Mouse (Mus musculus): ENCODE measurements at regions not wholly inside any gene's neighbourhood (a gene's known extent, or its start where the extent isn't known, plus 50 kb on each side); places are given as distances from the start of the nearest gene placed in this dataset.
A peak's percentile ranks its signal among the peaks of the same experiment; 100 is the strongest.

GRCm38 (mm10) chr16:90629121-90629930 lies 97.9 kb downstream of the Mis18a start:
- ATAC-seq (ENCODE audit: insufficient number of reproducible peaks, insufficient read depth, low FRiP score, low TSS enrichment) = peak; percentile 82
- Histone ChIP-seq H3K4me2 (replicated peaks) (peak overlapping the region; percentile 26), H3K9ac (0 out of 2 replicates have a peak overlapping the region, but pooled peaks have one; percentile 27), H3K9me3 (no peaks in the 10 kb centered on the region), H3K4me3 (no peak overlapping the region), H3K27me3 (no peaks in the 10 kb centered on the region), H3K36me3 (no peaks in the 10 kb centered on the region), H3K4me1 (peaks cover 40% of the 10 kb centered on the region), H3K27ac (peak overlapping the region; percentile 97)
- WGBS = 19% methylated on average over 19 of the region's 19 CpGs

- Histone ChIP-seq H3K27me3 (no peaks in the 10 kb centered on the region), H3K36me3 (no peaks in the 10 kb centered on the region), H3K27ac (peak overlapping the region; percentile 97), H3K9me3 (no peaks in the 10 kb centered on the region), H3K9ac (0 out of 2 replicates have a peak overlapping the region, but pooled peaks have one; percentile 27), H3K4me3 (no peak overlapping the region), H3K4me1 (peaks cover 47% of the 10 kb centered on the region), H3K4me2 (replicated peaks) (no peak overlapping the region)
- ATAC-seq (ENCODE audit: insufficient number of reproducible peaks, insufficient read depth, low FRiP score, low TSS enrichment) = no peak; the same call in 1 of the 2 replicates
- 35% methylated on average over 13 of the region's 13 CpGs for WGBS
Measured at GRCm38 (mm10) chr16:90628605-90629120, 98.5 kb downstream of the Mis18a start.

- ATAC-seq (ENCODE audit: insufficient number of reproducible peaks, insufficient read depth, low FRiP score, low TSS enrichment) = no peak
- Histone ChIP-seq H3K9ac (no peak overlapping the region), H3K4me2 (replicated peaks) (no peak overlapping the region), H3K4me1 (peaks cover 68% of the 10 kb centered on the region), H3K9me3 (no peaks in the 10 kb centered on the region), H3K36me3 (no peaks in the 10 kb centered on the region), H3K4me3 (no peak overlapping the region), H3K27ac (peak overlapping the region; percentile 69; the same call in 1 of the 2 replicates), H3K27me3 (no peaks in the 10 kb centered on the region)
- WGBS = 57% methylated on average over 9 of the region's 9 CpGs
Measured at GRCm38 (mm10) chr16:90626035-90626670, 101.1 kb downstream of the Mis18a start.

DNA sequence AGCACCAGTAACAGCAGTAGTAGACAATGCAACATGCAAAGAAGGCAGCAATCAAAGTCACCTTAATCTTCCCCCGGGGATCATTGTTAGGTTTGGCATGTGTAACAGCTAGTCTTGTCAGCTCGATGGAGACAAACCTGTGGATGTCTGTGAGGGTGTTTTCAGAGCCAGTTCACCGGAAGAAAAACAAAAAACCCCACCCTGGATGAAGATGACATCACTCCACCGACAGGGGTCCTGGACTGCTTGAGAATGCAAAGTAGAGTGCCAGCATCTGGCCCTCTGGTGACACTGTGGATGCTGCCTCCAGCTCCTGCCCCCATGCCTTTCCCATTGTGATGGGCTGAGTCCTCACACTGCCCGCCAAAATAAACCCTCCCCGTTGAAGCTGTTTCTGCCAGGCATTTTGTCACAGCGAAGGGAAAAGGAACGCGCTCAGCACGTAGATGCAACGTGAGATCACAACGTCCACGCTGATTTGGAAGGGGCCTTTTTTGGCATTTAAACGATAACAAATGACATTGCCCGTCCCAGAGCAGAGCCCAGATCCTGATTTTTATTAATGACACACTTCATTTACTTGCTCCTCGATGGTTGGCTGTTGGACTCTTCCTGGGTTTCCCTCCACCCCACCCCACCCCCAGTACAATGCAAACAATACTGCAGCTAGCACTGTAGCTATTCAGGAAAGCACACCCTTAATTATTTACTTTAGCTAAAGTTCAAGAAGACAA lies 101.7 kb downstream of the Mis18a start:
- 61% methylated on average over 16 of the region's 16 CpGs for WGBS
- H3K27ac ChIP-seq = peak overlapping the region; percentile 83; the same call in 1 of the 2 replicates

DNA sequence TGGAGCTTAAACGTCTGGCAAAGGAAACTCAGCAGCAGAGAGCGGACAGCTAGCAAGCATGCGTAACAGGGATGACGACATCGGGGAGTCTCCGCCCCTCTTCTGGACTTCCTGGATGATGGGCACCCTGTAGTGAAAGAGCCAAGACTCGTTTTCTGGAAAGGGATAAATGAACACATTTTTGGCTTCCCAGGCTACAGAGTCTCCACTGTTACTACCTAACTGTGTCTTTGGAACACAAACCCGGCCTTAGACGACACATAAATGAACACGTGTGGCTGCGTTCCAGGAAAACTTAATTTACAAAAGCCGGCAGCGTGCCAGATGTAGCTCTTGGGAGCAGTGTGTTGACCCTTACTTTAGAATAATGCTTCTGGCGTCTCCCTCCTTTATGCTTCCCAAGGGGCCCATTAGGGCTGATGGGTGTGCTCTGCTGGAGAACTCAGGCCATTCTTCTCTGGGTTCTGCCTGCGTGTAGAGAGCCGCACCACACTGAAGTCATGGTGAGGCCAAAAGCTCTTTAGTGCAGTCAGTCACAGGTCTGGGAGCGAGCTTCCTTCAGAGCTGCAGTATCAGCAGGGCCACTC lies 103.1 kb downstream of the Mis18a start:
- peak; percentile 38; the same call in 1 of the 2 replicates for ATAC-seq (ENCODE audit: insufficient number of reproducible peaks, insufficient read depth, low FRiP score, low TSS enrichment)
- H3K9ac ChIP-seq = no peak overlapping the region
- 56% methylated on average over 17 of the region's 17 CpGs for WGBS
- H3K36me3 ChIP-seq = no peaks in the 10 kb centered on the region
- H3K27ac ChIP-seq = peak overlapping the region; percentile 83
- H3K9me3 ChIP-seq = no peaks in the 10 kb centered on the region
- peaks cover 52% of the 10 kb centered on the region for H3K4me1 ChIP-seq
- H3K4me3 ChIP-seq = no peak overlapping the region
- no peaks in the 10 kb centered on the region for H3K27me3 ChIP-seq
- no peak overlapping the region for H3K4me2 ChIP-seq (replicated peaks)

More for the DNA sequence above, 101.7 kb downstream of the Mis18a start:
- H3K36me3 ChIP-seq = no peaks in the 10 kb centered on the region
- no peak for ATAC-seq (ENCODE audit: insufficient number of reproducible peaks, insufficient read depth, low FRiP score, low TSS enrichment)
- no peak overlapping the region for H3K4me2 ChIP-seq (replicated peaks)
- H3K27me3 ChIP-seq = no peaks in the 10 kb centered on the region
- no peak overlapping the region for H3K9ac ChIP-seq
- peaks cover 66% of the 10 kb centered on the region for H3K4me1 ChIP-seq
- no peaks in the 10 kb centered on the region for H3K9me3 ChIP-seq
- H3K4me3 ChIP-seq = no peak overlapping the region

DNA sequence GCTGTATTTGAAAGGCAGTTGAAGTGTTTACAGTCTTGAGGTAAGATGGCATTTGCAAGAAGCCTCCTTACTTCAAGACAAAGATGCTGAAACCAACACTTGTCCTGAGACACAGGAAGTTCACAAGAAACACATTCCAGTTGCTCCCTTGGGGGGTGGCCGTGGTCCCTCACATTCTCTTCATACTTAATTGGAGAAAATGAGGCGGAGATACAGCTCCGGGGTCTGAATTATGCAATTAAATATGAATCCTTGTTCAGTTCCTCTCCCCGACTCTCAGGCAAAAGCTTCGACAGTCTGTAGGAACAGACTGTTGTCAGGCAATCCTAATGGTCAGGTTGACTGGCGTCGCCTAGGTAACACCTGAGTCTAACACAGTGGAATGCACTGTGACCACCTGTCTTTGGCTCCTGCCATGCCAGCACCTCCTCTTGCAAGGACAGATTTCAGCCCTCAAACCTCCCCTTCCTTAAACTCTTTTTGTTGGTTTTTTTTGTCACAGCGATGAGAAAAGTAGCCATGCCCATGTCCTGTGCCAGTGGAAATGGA lies 104.5 kb downstream of the Mis18a start:
- 66% methylated on average over 8 of the region's 8 CpGs for WGBS
- no peak for ATAC-seq (ENCODE audit: insufficient number of reproducible peaks, insufficient read depth, low FRiP score, low TSS enrichment)

DNA sequence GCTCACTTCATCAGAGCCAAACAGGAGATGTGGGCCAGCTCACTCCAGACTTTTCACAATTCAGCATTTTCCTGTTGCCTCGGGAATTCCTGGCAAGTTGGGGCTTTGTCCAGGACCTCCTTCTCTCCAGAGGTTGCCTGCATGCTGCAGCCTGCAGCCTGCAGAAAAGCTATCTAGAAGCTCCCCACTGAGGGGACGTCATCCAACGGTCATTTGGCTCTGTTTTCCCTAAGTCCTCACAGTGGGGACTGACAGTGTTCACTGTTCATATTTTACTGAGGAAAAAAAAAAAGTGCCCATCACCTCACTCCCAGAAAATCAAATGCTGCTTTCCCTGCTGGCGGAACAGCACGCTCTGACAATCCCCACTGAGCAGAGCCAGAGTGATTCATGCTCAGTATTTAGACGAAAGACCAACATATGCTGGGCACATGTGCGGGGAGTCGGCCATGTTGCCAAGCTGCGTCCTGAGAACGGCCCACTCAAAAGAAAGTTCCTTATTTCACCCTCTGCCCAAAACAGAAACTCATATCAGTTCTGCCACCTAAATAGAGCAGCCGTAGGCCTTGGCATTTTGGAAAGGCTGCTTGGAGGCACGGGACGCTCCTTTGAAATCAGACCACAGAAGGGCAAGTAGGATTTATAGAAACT lies 105.3 kb downstream of the Mis18a start:
- no peak overlapping the region for H3K9ac ChIP-seq
- H3K9me3 ChIP-seq = no peaks in the 10 kb centered on the region
- peaks cover 40% of the 10 kb centered on the region for H3K4me1 ChIP-seq
- no peak overlapping the region for H3K4me2 ChIP-seq (replicated peaks)
- peak overlapping the region; percentile 83 for H3K27ac ChIP-seq
- no peak for ATAC-seq (ENCODE audit: insufficient number of reproducible peaks, insufficient read depth, low FRiP score, low TSS enrichment)
- no peak overlapping the region for H3K4me3 ChIP-seq
- H3K36me3 ChIP-seq = no peaks in the 10 kb centered on the region
- H3K27me3 ChIP-seq = no peaks in the 10 kb centered on the region
- 52% methylated on average over 13 of the region's 13 CpGs for WGBS

More for the DNA sequence above, 104.5 kb downstream of the Mis18a start:
- no peak overlapping the region for H3K4me2 ChIP-seq (replicated peaks)
- H3K9me3 ChIP-seq = no peaks in the 10 kb centered on the region
- peaks cover 40% of the 10 kb centered on the region for H3K4me1 ChIP-seq
- no peaks in the 10 kb centered on the region for H3K36me3 ChIP-seq
- H3K4me3 ChIP-seq = no peak overlapping the region
- no peak overlapping the region for H3K9ac ChIP-seq
- peak overlapping the region; percentile 83 for H3K27ac ChIP-seq
- no peaks in the 10 kb centered on the region for H3K27me3 ChIP-seq

- Histone ChIP-seq H3K4me1 (peaks cover 32% of the 10 kb centered on the region), H3K27me3 (no peaks in the 10 kb centered on the region), H3K27ac (no peak overlapping the region)
Measured at GRCm38 (mm10) chr16:90619565-90620311, 107.5 kb downstream of the Mis18a start.

DNA sequence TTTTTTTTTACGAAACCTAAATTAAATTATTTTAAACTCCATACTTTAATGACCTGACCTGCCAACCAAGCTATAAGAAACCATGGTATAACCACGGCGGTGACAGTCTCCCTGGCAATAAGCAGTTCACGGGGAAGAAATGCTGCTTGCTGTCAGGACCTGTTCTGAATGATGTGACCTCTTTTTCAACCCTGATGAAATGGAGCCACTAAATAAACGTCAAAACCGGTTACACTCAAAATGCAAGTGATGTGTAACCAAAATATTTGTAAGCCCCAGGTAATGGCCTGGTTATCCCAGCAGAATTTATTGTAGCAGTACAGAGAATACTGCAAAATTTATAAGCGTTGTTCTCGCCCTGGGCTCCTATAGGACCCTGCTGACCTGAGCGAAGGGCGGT lies 111.4 kb downstream of the Mis18a start:
- peak; percentile 39; the same call in 1 of the 2 replicates for ATAC-seq (ENCODE audit: insufficient number of reproducible peaks, insufficient read depth, low FRiP score, low TSS enrichment)
- WGBS = 51% methylated on average over 10 of the region's 10 CpGs
- Histone ChIP-seq H3K4me3 (no peak overlapping the region), H3K36me3 (no peaks in the 10 kb centered on the region), H3K27me3 (no peaks in the 10 kb centered on the region), H3K4me2 (replicated peaks) (no peak overlapping the region), H3K4me1 (no peaks in the 10 kb centered on the region), H3K27ac (no peak overlapping the region), H3K9me3 (no peaks in the 10 kb centered on the region), H3K9ac (no peak overlapping the region)

More at GRCm38 (mm10) chr16:90619565-90620311, 107.5 kb downstream of the Mis18a start:
- ATAC-seq (ENCODE audit: insufficient number of reproducible peaks, insufficient read depth, low FRiP score, low TSS enrichment) = no peak
- H3K4me3 ChIP-seq = no peak overlapping the region
- H3K9me3 ChIP-seq = no peaks in the 10 kb centered on the region
- H3K4me2 ChIP-seq (replicated peaks) = no peak overlapping the region
- 65% methylated on average over 13 of the region's 13 CpGs for WGBS
- no peak overlapping the region for H3K9ac ChIP-seq
- no peaks in the 10 kb centered on the region for H3K36me3 ChIP-seq

GRCm38 (mm10) chr16:90614137-90614536 lies 113.1 kb downstream of the Mis18a start:
- Histone ChIP-seq H3K27ac (no peak overlapping the region), H3K4me1 (no peaks in the 10 kb centered on the region)
- 87% methylated on average over 1 of the region's 1 CpGs for WGBS

More at GRCm38 (mm10) chr16:90614137-90614536, 113.1 kb downstream of the Mis18a start:
- no peak overlapping the region for H3K4me3 ChIP-seq
- no peak for ATAC-seq (ENCODE audit: insufficient number of reproducible peaks, insufficient read depth, low FRiP score, low TSS enrichment)
- H3K9ac ChIP-seq = no peak overlapping the region
- no peaks in the 10 kb centered on the region for H3K27me3 ChIP-seq
- H3K36me3 ChIP-seq = no peaks in the 10 kb centered on the region
- no peak overlapping the region for H3K4me2 ChIP-seq (replicated peaks)
- H3K9me3 ChIP-seq = no peaks in the 10 kb centered on the region

Measured in embryonic facial prominence, embryonic 12.5 days (tissue).